Mouse (Mus musculus) hematopoietic stem cell, adult 5-6 weeks (primary cell): ENCODE results near the gene Cacna1c. TPM values are rescaled to one million over a fixed set of nuclear protein-coding genes. Genes with fewer than 3 reads are reported as not detected.

Experiments used
- ATAC-seq, 2 experiments: fragments of 125-278 bp in 1 of 2; replicated peaks in 1 of 2; 2 replicates each; pipeline ENCODE4 v1.8.0; 2016 to 2017; ENCODE audit warnings: inconsistent platforms in 2 of 2, mild to moderate bottlenecking in 2 of 2, moderate number of reproducible peaks in 2 of 2, low read depth in 1 of 2, moderate TSS enrichment in 1 of 2; ENCODE audit not compliant: low FRiP score in 2 of 2, poor library complexity in 2 of 2, severe bottlenecking in 2 of 2, insufficient read depth in 1 of 2, low TSS enrichment in 1 of 2
- total RNA-seq: library from RNA; stranded (forward); fragments of 172-1452, 232-1000 nt; gene quantifications from 2 replicates; pipeline ENCODE4 v1.2.3, GENCODE M21; 2017

The Cacna1c gene
- total RNA-seq, 1 experiment from 2014 or later, result not detected

DNA sequence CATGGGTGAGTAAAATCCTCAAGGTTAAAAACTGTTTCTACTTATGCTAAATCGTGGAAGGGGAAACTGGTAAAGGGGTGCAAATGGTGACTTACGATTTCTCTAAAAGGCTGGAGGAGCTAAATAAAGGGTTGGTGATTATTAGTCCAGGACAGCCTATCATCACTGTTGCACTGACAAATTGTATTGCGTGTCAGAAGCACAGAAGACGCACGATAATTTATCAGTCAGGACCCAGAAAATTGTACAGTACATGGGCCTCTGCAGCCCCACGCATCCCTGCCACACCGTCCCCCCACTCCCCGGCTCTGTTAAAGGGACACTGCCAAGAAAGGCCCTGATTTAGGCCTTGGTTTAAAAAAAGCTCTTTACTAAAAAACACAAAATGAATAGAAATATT, 352.7 kb downstream of the Cacna1c start:
- no peak for ATAC-seq

DNA sequence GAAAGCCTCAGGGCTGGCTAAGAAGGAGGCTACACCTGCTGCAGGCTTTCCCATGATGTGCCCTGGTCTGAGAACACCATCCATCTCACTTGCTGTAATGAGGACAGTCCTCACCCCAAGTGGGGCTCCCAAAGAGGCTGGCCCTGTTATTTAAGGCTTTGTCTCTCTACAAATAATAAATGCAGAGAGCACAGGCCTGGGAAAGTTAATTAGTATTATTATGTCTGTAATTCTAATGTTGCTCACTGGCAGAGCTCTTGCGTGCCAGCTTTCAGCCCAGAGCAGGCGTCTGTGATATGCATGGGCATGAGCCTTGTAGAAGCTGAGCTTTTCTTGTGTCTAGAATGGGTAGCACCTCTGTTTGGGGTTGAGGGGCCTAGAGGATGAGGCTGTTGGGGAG, 354.3 kb downstream of the Cacna1c start:
- no peak for ATAC-seq

GRCm38 (mm10) chr6:118838919-118839915, 357.0 kb downstream of the Cacna1c start:
- ATAC-seq, result peak; percentile 42 to 48; a peak in 2 of 4 replicates

GRCm38 (mm10) chr6:118836693-118837092, 359.5 kb downstream of the Cacna1c start:
- ATAC-seq, result no peak

DNA sequence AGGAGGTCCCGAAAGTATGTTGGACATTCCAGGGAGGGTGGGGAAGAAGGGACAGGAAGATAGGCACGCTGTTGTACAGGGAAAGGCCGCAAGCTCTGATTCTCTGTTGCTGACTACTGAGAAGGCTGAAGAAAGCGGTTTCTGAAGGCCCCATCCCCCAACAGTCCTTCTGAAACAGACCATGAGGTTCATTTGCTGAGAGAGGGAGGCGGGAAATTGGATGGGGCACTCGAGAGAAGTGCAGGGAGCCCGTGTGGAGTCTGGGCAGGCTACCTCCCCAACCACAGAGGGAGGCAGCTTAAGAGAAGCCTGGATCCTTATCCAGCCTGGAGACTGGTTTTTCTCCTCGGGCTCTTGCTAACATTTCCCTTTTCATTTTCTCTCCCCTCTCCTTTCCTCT, 362.2 kb downstream of the Cacna1c start:
- no peak for ATAC-seq

DNA sequence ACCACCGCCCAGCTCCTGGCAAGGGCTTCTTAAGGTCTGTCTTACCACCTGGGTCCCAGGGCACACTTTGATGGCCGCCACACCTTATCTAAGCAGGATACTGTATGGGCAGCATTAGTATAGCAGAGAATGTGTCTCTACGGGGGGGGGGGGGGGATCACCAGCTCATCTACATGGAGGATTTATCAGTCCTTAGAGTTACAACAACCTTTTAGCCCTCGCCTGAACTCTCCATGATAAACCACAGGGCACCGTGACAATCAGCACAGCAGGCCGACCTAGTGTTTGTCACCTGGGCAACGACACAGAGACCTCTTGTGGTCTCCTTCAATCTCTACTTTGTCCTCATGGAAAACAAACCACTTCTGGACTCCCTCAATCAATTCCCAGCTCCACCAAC, 363.2 kb downstream of the Cacna1c start:
- ATAC-seq, result no peak

GRCm38 (mm10) chr6:118832616-118833015, 363.6 kb downstream of the Cacna1c start:
- no peak for ATAC-seq

DNA sequence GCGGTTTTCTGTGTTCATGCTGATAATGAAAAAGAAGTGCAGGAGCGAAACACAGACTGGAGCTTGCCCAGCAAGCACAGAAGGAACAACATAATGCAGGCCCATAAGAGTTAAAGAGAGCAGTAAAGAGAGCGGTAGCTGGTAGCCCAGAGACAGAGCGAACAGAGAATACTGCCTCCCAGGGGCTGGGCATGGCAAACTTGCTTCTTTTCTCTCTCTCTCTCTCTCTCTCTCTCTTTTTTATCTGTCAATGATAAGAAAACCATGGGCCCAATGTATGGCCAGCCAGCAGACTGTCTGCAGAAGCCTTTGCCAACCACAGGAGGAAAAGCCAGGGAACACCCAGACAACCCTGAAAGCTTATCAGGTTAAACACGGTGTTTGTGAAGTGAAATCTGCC, 365.4 kb downstream of the Cacna1c start:
- no peak for ATAC-seq

- no peak for ATAC-seq
These were observed 368.0 kb downstream of the Cacna1c start for GRCm38 (mm10) chr6:118828187-118828586.

DNA sequence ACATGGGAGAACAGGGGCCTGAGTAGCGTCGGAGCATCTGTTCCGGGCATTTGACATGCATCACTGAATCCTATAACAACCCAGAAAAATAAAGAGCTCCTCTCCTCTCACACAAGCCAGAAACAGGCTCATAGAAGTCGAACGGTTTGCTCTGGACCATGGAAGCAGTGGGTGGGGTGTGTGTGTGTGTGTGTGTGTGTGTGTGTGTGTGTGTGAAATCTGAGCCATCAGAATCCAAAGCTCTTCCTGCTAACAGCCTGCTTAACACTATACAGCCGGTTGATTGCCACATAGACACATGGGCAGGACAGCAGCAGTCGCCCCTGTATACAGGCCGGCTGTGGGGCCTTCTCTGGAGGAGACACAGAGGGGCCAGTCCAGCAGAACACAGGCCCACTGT, 368.7 kb downstream of the Cacna1c start:
- no peak for ATAC-seq

DNA sequence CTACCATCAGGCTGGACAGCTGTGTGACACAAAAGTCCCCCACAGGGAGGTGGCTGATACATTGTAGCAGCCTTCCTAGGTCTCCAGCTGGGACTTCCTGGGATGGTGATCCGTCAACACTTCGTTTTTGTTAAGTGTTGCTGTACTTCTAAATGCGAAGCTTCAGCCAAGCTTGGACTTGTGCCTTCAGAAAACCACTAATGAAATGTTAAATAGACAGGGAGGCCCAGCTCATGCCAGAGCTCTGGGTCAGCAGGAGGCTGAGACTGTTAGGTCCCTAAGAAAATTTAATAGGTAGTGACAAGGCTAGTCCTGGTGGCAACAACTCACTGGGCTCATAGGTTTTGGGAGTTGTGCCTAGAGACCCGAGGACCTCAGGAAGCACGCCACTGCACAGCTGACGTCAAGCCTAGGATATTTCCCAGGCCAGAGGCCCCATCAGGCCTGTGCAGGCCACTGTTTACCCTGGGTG, 370.8 kb downstream of the Cacna1c start:
- no peak for ATAC-seq

DNA sequence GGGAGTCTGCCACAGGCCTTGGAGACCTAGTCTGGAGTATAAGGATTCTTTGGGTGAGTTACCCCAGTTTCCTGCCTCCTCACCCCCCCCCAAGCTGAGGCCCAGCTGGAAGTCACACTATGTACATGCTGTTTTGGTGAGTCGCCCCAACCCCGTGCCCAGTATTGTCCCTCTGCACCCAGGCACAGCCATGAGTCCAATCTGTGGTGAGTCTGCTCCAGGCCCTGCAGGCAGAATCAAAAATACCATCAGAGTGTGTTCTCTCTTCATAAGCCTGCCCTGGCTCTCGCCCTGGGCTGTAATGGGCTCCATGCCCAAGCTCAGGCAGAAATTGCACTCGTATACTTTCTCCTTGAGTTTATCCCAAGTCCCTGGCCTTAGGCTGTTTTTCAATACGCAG, 374.7 kb downstream of the Cacna1c start:
- no peak for ATAC-seq

DNA sequence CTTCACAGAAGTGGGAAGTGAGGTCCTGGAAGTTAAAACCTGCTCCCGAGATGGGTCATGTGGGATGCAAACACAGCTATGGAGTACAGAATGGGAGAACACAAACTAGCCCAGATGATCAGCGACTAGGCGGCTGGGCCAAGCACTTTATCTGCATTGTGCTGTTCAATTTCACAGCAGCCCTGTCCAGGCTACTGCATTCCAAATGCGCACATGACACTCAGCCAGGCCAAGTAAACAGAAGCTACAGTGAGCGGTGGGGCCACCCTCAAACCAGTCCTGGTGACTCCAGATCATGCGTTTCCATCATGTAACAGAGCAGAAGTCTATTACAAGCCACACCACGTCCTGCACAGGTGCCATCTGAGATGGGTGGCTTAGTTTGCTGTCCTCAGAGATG, 376.6 kb downstream of the Cacna1c start:
- no peak for ATAC-seq

GRCm38 (mm10) chr6:118817928-118818503, 378.2 kb downstream of the Cacna1c start:
- no peak for ATAC-seq

GRCm38 (mm10) chr6:118816253-118816652, 380.0 kb downstream of the Cacna1c start:
- no peak for ATAC-seq

DNA sequence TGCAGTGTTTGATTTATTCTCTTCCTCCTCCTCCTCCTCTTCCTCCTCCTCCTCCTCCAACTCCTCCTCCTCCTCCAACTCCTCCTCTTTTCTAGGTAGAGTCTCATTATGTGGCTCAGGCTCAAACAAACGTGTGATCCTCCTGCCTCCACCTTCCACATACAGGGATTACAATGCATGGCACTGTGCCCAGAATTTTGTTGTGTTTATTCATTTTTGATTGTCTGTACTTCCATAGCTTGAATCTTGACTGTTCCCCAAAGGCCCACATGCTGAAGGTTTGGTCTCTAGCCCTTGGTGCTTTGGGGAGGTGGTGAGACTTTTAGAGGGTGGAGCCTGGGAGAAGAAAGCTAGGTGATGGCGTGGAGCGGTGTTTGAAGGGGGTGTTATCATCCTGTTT, 383.7 kb downstream of the Cacna1c start:
- ATAC-seq, result no peak

DNA sequence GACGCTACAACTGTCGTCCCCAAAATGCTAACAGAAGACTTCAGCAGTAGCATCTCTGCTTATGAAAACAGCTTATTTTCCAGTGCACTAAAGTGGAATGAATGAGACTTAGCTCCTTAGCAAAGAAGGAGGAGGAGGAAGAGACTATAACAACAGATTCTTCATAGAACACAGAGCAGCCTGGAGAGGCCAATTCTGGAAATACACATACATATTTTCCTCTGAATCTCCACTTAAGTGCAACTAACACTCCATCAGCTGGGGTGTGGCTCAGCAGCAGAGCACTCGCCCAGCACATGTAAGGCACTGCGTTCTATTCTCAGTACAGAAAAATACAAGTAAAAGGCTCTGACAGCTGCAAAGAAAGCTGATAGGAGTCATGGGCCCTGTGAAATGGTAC, 384.2 kb downstream of the Cacna1c start:
- ATAC-seq, result no peak

GRCm38 (mm10) chr6:118810834-118811233, 385.4 kb downstream of the Cacna1c start:
- ATAC-seq, result no peak
